Mouse (Mus musculus) layer of hippocampus, adult 9-10 months (tissue): ENCODE measurements around the gene Cacna1c.

ENCODE experiments used
- DNase-seq: peaks from one replicate; pipeline ENCODE4 v3.0.0; 2022; ENCODE audit warnings: low spot score

Cacna1c gene

GRCm38 (mm10) chr6:119004596-119004995, 191.6 kb downstream of the Cacna1c start:
- DNase-seq = no peak

- no peak for DNase-seq
Measured at GRCm38 (mm10) chr6:119001442-119001841, 194.8 kb downstream of the Cacna1c start.

- DNase-seq = no peak
Measured at GRCm38 (mm10) chr6:119000255-119000654, 196.0 kb downstream of the Cacna1c start.

- no peak for DNase-seq
Measured at GRCm38 (mm10) chr6:118999329-118999875, 196.8 kb downstream of the Cacna1c start.

GRCm38 (mm10) chr6:118997397-118997796, 198.8 kb downstream of the Cacna1c start:
- no peak for DNase-seq

GRCm38 (mm10) chr6:118994272-118995061, 201.8 kb downstream of the Cacna1c start:
- DNase-seq = no peak

GRCm38 (mm10) chr6:118992391-118992790, 203.8 kb downstream of the Cacna1c start:
- no peak for DNase-seq

- DNase-seq = no peak
Measured at GRCm38 (mm10) chr6:118989999-118990776, 206.0 kb downstream of the Cacna1c start.

- no peak for DNase-seq
Measured at GRCm38 (mm10) chr6:118984181-118984901, 211.9 kb downstream of the Cacna1c start.

GRCm38 (mm10) chr6:118983471-118984040, 212.7 kb downstream of the Cacna1c start:
- DNase-seq = no peak

GRCm38 (mm10) chr6:118980265-118980664, 216.0 kb downstream of the Cacna1c start:
- DNase-seq = no peak

GRCm38 (mm10) chr6:118977443-118978271, 218.6 kb downstream of the Cacna1c start:
- peak; percentile 55 for DNase-seq

- DNase-seq = no peak
Measured at GRCm38 (mm10) chr6:118976617-118977016, 219.6 kb downstream of the Cacna1c start.

- no peak for DNase-seq
Measured at GRCm38 (mm10) chr6:118971844-118972531, 224.2 kb downstream of the Cacna1c start.

- no peak for DNase-seq
Measured at GRCm38 (mm10) chr6:118968776-118969175, 227.4 kb downstream of the Cacna1c start.

- peak; percentile 30 for DNase-seq
Measured at GRCm38 (mm10) chr6:118966904-118967303, 229.3 kb downstream of the Cacna1c start.

GRCm38 (mm10) chr6:118965577-118965976, 230.6 kb downstream of the Cacna1c start:
- DNase-seq = no peak

- no peak for DNase-seq
Measured at GRCm38 (mm10) chr6:118963806-118964205, 232.4 kb downstream of the Cacna1c start.

GRCm38 (mm10) chr6:118963283-118963682, 232.9 kb downstream of the Cacna1c start:
- no peak for DNase-seq

GRCm38 (mm10) chr6:118958529-118958928, 237.7 kb downstream of the Cacna1c start:
- no peak for DNase-seq
